Mouse (Mus musculus): ENCODE results near the gene Trnp1.

DNA sequence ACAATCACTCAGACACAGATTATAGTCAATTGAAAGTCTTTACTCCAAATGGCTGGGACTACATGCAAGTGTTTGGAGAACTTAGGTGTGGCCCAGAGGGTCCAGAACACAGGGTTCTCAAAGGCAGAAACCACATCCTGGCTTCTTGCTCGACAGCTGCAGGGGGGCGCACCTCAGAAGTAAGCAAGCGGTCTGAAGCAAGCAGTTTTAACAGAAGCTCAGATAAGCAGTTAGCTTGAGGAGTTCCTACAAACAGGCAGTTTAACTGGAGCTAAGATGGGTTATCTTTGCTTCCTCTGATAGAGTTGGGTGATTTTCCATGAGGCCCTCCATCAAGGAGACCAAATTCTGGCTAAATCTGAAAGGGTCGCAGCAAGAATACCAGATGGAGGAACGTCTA lies 8.2 kb upstream of the Trnp1 start:
- TF ChIP-seq CTCF (IDR thresholded peaks at IDR 0.05; ENCODE audit: insufficient read depth, low read length) (no peak), POLR2A (IDR thresholded peaks at IDR 0.05; ENCODE audit: borderline replicate concordance, extremely low read depth, low read depth, low read length) (no peak)
